Mouse (Mus musculus) lung, embryonic 14.5 days (tissue): Measurements from ENCODE around the gene Parp14. TPM values are rescaled to one million over a fixed set of nuclear protein-coding genes. Genes with fewer than 3 reads are reported as not detected.
A peak's percentile ranks its signal among the peaks of the same experiment; 100 is the strongest.

ENCODE experiments used
- ATAC-seq: fragments of 200-750 bp; cut with Nextera tagmentation; 2 replicates; pipeline ENCODE4 v1.8.0; 2017; ENCODE audit warnings: mild to moderate bottlenecking, moderate TSS enrichment, moderate library complexity; ENCODE audit not compliant: insufficient read depth
- DNase-seq: peaks from one replicate; pipeline ENCODE4 v3.0.0-alpha.2; 2015
- H3K27ac ChIP-seq: fragments of 300-500 bp; sonication (generic); 2 replicates; pipeline ENCODE4 v1.5.1; 2014; ENCODE audit warnings: low read depth, mild to moderate bottlenecking, moderate library complexity
- H3K27me3 ChIP-seq: fragments of 300-500 bp; sonication (generic); 2 replicates; pipeline ENCODE4 v1.6.1; 2014; ENCODE audit warnings: low read length, control low read depth; ENCODE audit not compliant: insufficient read depth
- H3K36me3 ChIP-seq: fragments of 300-500 bp; sonication (generic); 2 replicates; pipeline ENCODE4 v1.6.1; 2014; ENCODE audit warnings: control low read depth; ENCODE audit not compliant: insufficient read depth
- H3K4me1 ChIP-seq: fragments of 300-500 bp; sonication (generic); 2 replicates; pipeline ENCODE4 v1.6.1; 2014; ENCODE audit warnings: antibody characterized with exemption, control low read depth; ENCODE audit not compliant: insufficient read depth
- H3K4me2 ChIP-seq: fragments of 300-500 bp; sonication (generic); 2 replicates; pipeline ENCODE4 v1.6.1; 2014; ENCODE audit warnings: mild to moderate bottlenecking
- H3K4me3 ChIP-seq: fragments of 300-500 bp; sonication (generic); 2 replicates; pipeline ENCODE4 v1.5.1; 2014; ENCODE audit warnings: low read depth, low read length
- H3K9ac ChIP-seq: fragments of 300-500 bp; sonication (generic); 2 replicates; pipeline ENCODE4 v1.6.1; 2014
- H3K9me3 ChIP-seq: fragments of 300-500 bp; sonication (generic); 2 replicates; pipeline ENCODE4 v1.6.1; 2016; ENCODE audit warnings: low read depth, low read length, control low read depth
- CTCF ChIP-seq: IDR thresholded peaks from 2 replicates; pipeline ENCODE4 v1.5.1; 2016; ENCODE audit warnings: antibody characterized with exemption, low read depth
- WGBS: fragments of 180-500 bp; shearing (Covaris S2); extraction: QIAGEN DNeasy Blood & Tissue Kit; methylation state at CpG from one replicate; pipeline ENCODE4 v1.1.7; 2014; 5-methylcytosine and 5-hydroxymethylcytosine counted together
- polyA plus RNA-seq: library from polyadenylated mRNA; unstranded; fragments of >200 nt; fragmentation: Nextera tagmentation; extraction: Ambion mirVana; gene quantifications from 2 replicates; pipeline ENCODE4 v1.2.1, GENCODE M21; 2014

Parp14 gene
- polyA plus RNA-seq, 1 experiment from 2014 or later: 0.58 TPM

DNA sequence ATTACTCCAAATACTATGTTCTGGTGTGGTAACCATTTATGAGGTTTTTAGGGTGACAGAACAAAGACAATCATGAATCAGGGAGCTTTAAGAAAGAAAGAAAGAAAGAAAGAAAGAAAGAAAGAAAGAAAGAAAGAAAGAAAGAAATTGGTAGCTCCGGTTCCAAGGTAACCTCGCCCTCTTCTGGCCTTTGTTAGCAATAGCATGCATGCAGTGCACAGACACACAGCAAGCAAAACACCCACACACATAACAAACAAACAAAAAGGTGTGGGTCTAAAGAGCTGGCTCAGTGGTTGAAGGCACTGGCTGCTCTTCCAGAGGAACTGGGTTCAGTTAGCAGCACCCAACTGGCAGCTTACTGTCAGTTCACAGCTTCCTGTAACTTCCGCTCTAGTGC, 19.3 kb upstream of the Parp14 start:
- no peak overlapping the region for H3K27ac ChIP-seq
- no peak overlapping the region for H3K4me2 ChIP-seq
- H3K9ac ChIP-seq: no peak overlapping the region
- DNase-seq (peak; percentile 21), ATAC-seq (no peak)
- TF ChIP-seq CTCF: peak; percentile 56
- H3K36me3 ChIP-seq: no peaks in the 10 kb centered on the region
- H3K4me1 ChIP-seq: no peaks in the 10 kb centered on the region
- 74% methylated on average over 3 of the region's 3 CpGs for WGBS
- no peaks in the 10 kb centered on the region for H3K9me3 ChIP-seq
- H3K4me3 ChIP-seq: no peak overlapping the region
- no peaks in the 10 kb centered on the region for H3K27me3 ChIP-seq

DNA sequence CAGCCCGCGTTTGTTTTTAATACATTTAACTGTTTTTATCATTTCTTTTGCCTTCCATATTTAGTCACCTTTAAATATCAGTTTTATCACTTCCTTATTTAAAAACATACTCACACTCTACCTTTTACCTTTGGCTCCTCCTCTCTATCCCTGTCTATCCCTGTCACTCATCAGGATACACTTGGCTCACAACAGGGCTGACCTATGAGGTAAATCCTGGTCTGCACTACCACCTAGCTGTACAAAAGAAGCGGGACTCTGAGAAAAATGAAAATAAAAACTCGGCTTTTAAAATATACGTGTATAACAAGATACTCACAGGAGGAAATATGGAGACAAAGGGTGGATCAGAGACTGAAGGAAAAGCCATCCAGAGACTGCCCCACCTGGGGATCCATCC, 17.6 kb upstream of the Parp14 start:
- H3K27ac ChIP-seq: no peak overlapping the region
- no peak for ATAC-seq
- no peaks in the 10 kb centered on the region for H3K9me3 ChIP-seq
- no peak for TF ChIP-seq CTCF
- no peaks in the 10 kb centered on the region for H3K36me3 ChIP-seq
- H3K4me2 ChIP-seq: no peak overlapping the region
- no peaks in the 10 kb centered on the region for H3K4me1 ChIP-seq
- no peaks in the 10 kb centered on the region for H3K27me3 ChIP-seq
- 88% methylated on average over 5 of the region's 5 CpGs for WGBS
- DNase-seq: no peak
- no peak overlapping the region for H3K9ac ChIP-seq
- no peak overlapping the region for H3K4me3 ChIP-seq

DNA sequence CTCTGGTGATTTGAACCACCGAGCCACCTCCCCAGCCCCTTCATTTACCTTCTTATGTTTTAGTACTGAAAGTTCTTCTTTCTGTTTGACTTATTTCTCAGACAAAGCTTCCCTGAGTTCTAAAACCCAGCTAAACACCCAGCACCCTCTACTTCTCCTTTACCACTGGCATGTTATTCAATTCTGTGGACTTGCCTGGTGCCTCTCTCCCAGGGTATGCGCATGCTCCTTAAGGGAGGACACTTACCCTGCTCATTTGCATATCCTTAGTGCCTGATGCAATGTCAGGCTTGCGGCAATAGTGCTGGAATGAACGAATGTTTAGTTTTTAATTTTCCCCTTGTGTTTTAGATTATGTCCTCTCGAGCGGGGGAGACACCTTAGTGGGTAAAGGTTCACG, 16.8 kb upstream of the Parp14 start:
- no peak overlapping the region for H3K4me2 ChIP-seq
- no peaks in the 10 kb centered on the region for H3K9me3 ChIP-seq
- no peak overlapping the region for H3K27ac ChIP-seq
- no peaks in the 10 kb centered on the region for H3K36me3 ChIP-seq
- no peak for TF ChIP-seq CTCF
- no peak for DNase-seq
- 77% methylated on average over 7 of the region's 7 CpGs for WGBS
- H3K27me3 ChIP-seq: no peaks in the 10 kb centered on the region
- ATAC-seq: no peak
- H3K4me3 ChIP-seq: no peak overlapping the region
- H3K4me1 ChIP-seq: no peaks in the 10 kb centered on the region
- H3K9ac ChIP-seq: no peak overlapping the region

GRCm38 (mm10) chr16:35874416-35874815, 3.1 kb upstream of the Parp14 start:
- Histone ChIP-seq H3K4me3 (no peak overlapping the region), H3K27me3 (peaks cover 28% of the 10 kb centered on the region), H3K27ac (no peak overlapping the region), H3K9me3 (no peaks in the 10 kb centered on the region), H3K4me2 (no peak overlapping the region), H3K9ac (no peak overlapping the region), H3K36me3 (no peaks in the 10 kb centered on the region), H3K4me1 (no peaks in the 10 kb centered on the region)
- TF ChIP-seq CTCF: peak; percentile 52; the same call in 1 of the 2 replicates
- ATAC-seq (no peak), DNase-seq (peak; percentile 53)
- 33% methylated on average over 3 of the region's 3 CpGs for WGBS

- H3K4me2 ChIP-seq: peak overlapping the region; percentile 74; the same call in 1 of the 2 replicates
- H3K4me1 ChIP-seq: no peaks in the 10 kb centered on the region
- no peaks in the 10 kb centered on the region for H3K36me3 ChIP-seq
- H3K27me3 ChIP-seq: peaks cover 28% of the 10 kb centered on the region
- WGBS: 31% methylated on average over 14 of the region's 14 CpGs
- 0 out of 2 replicates have a peak overlapping the region, but pooled peaks have one; percentile 65 for H3K4me3 ChIP-seq
- no peak; the same call in 1 of the 2 replicates for ATAC-seq
- H3K9me3 ChIP-seq: no peaks in the 10 kb centered on the region
- no peak for TF ChIP-seq CTCF
- no peak overlapping the region for H3K9ac ChIP-seq
- DNase-seq: no peak
- H3K27ac ChIP-seq: no peak overlapping the region
Observed at GRCm38 (mm10) chr16:35872410-35873006, 1.2 kb upstream of the Parp14 start.

DNA sequence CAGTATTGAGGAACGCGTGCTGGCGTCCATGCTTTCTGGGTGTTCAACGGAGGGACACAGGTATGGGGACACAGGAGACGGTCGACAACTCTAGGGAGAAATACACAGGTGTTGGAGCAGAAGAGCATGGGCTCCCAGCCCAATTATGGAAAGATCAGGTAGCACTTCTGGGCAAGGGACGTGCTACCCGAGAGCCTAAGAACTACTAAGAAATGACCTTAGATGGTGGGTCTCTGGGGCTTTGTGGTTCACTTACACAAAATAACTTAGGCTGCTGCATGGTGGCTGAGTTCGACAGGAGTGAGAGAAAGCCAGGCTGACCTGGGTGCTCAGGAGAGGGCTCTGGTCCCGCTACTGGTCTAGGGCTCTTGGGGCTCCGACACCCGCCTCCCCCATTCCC, 554 bp upstream of the Parp14 start:
- DNase-seq: no peak

DNA sequence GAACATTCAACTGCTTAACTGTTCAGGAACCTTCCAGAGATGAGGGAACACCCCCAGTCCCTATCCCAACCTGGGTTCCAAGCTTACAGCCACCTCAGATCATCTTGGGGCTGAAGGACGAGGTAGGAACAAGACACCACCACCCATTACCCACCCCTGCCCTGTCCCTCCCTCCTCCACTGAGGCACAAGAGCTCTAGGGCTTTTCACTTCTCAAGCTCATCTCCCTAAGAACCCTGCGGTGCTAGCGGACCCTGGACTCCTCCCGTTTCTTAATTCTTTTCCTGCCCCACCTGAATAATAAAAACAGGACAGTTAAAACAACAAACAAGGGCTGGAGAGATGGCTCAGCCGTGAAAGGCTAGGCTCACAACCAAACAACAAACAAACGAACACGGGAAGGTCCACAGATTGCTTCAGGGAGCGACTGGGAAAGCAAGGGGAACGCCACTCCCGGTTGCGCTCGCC, 730 bp downstream of the Parp14 start:
- Histone ChIP-seq H3K36me3 (no peaks in the 10 kb centered on the region), H3K4me1 (no peaks in the 10 kb centered on the region), H3K27ac (no peak overlapping the region), H3K27me3 (peaks cover 28% of the 10 kb centered on the region), H3K9ac (peak overlapping the region; percentile 73), H3K4me2 (peak overlapping the region; percentile 74), H3K9me3 (no peaks in the 10 kb centered on the region), H3K4me3 (peak overlapping the region; percentile 65)
- WGBS: 3% methylated on average over 12 of the region's 12 CpGs
- no peak for TF ChIP-seq CTCF
- ATAC-seq (0 out of 2 replicates have a peak, but pooled peaks have one; percentile 18), DNase-seq (no peak)

More for the DNA sequence above, 554 bp upstream of the Parp14 start:
- peaks cover 28% of the 10 kb centered on the region for H3K27me3 ChIP-seq
- H3K4me2 ChIP-seq: peak overlapping the region; percentile 74
- peak overlapping the region; percentile 65 for H3K4me3 ChIP-seq
- no peaks in the 10 kb centered on the region for H3K9me3 ChIP-seq
- H3K36me3 ChIP-seq: no peaks in the 10 kb centered on the region
- H3K9ac ChIP-seq: no peak overlapping the region
- no peaks in the 10 kb centered on the region for H3K4me1 ChIP-seq
- no peak; the same call in 1 of the 2 replicates for ATAC-seq
- WGBS: 22% methylated on average over 12 of the region's 12 CpGs
- H3K27ac ChIP-seq: no peak overlapping the region
- TF ChIP-seq CTCF: no peak
